Mouse (Mus musculus) left cerebral cortex, postnatal 4 days (tissue): Measurements from ENCODE around the gene Gdpd1. TPM values are rescaled to one million over a fixed set of nuclear protein-coding genes. Genes with fewer than 3 reads are reported as not detected.
"Not testable (repeated sequence)": the region's sequence is repeated elsewhere in the genome, so short reads cannot be mapped to it uniquely, and the experiment has no call there.

Experiments
- DNase-seq: peaks from one replicate; pipeline ENCODE4 v3.0.0-alpha.2; 2022
- intact Hi-C: fragments of 180-260 bp; cut with DNase I; formaldehyde crosslinking; loops from one replicate; pipeline ENCODE4 v1.15.1; 2025
- total RNA-seq, 2 experiments: library from RNA; stranded (reverse); gene quantifications; 2 replicates each; pipeline ENCODE4 v1.2.3; 2021

Gdpd1 gene
- total RNA-seq, 2 experiments from 2014 or later = 79.3 to 79.9 TPM

GRCm38 (mm10) chr11:87028212-87028611 lies 45.6 kb downstream of the Gdpd1 start:
- intact Hi-C loops = no loop called here
- no peak for DNase-seq

- intact Hi-C loops = no loop called here
- no peak for DNase-seq
Observed at GRCm38 (mm10) chr11:87026096-87026875, 47.6 kb downstream of the Gdpd1 start.

GRCm38 (mm10) chr11:87025351-87025750 lies 48.5 kb downstream of the Gdpd1 start:
- DNase-seq = no peak
- intact Hi-C loops = no loop called here

GRCm38 (mm10) chr11:87023240-87023639 lies 50.6 kb downstream of the Gdpd1 start:
- intact Hi-C loops = not testable (repeated sequence)

GRCm38 (mm10) chr11:87022765-87023164 lies 51.1 kb downstream of the Gdpd1 start:
- DNase-seq = no peak
- intact Hi-C loops = no loop called here

More at GRCm38 (mm10) chr11:87023240-87023639, 50.6 kb downstream of the Gdpd1 start:
- not testable (repeated sequence) for DNase-seq

GRCm38 (mm10) chr11:87021551-87021950 lies 52.3 kb downstream of the Gdpd1 start:
- intact Hi-C loops = no loop called here

GRCm38 (mm10) chr11:87020449-87020848 lies 53.4 kb downstream of the Gdpd1 start:
- intact Hi-C loops = no loop called here
- DNase-seq = no peak

More at GRCm38 (mm10) chr11:87021551-87021950, 52.3 kb downstream of the Gdpd1 start:
- no peak for DNase-seq

- no peak for DNase-seq
- intact Hi-C loops = no loop called here
Observed at GRCm38 (mm10) chr11:87019431-87019830, 54.4 kb downstream of the Gdpd1 start.

GRCm38 (mm10) chr11:87018081-87018480 lies 55.8 kb downstream of the Gdpd1 start:
- no peak for DNase-seq
- intact Hi-C loops = no loop called here

- no peak for DNase-seq
- intact Hi-C loops = no loop called here
Observed at GRCm38 (mm10) chr11:87015691-87016090, 58.2 kb downstream of the Gdpd1 start.

- peak; percentile 46 for DNase-seq
- intact Hi-C loops = no loop called here
Observed at GRCm38 (mm10) chr11:87010476-87010875, 63.4 kb downstream of the Gdpd1 start.

GRCm38 (mm10) chr11:87007371-87007770 lies 66.5 kb downstream of the Gdpd1 start:
- intact Hi-C loops = no loop called here

GRCm38 (mm10) chr11:87004960-87005755 lies 68.7 kb downstream of the Gdpd1 start:
- no peak for DNase-seq
- intact Hi-C loops = no loop called here

More at GRCm38 (mm10) chr11:87007371-87007770, 66.5 kb downstream of the Gdpd1 start:
- peak; percentile 14 for DNase-seq

GRCm38 (mm10) chr11:87002078-87002829 lies 71.6 kb downstream of the Gdpd1 start:
- DNase-seq = no peak
- intact Hi-C loops = no loop called here

GRCm38 (mm10) chr11:87001217-87001616 lies 72.6 kb downstream of the Gdpd1 start:
- no peak for DNase-seq
- intact Hi-C loops = no loop called here

GRCm38 (mm10) chr11:86996266-86996665 lies 77.6 kb downstream of the Gdpd1 start:
- intact Hi-C loops = loop anchor here (10.0 kb wide), 2 partner anchors 101 to 191 kb away; partner anchors contain the start of gene Dhx40
- DNase-seq = no peak

GRCm38 (mm10) chr11:86995625-86996221 lies 78.1 kb downstream of the Gdpd1 start:
- intact Hi-C loops = loop anchor here (10.0 kb wide), 2 partner anchors 101 to 191 kb away; partner anchors contain the start of gene Dhx40
- peak; percentile 56 for DNase-seq

- intact Hi-C loops = loop anchor here (10.0 kb wide), 2 partner anchors 100 to 190 kb away; partner anchors contain the start of gene Dhx40
- no peak for DNase-seq
Observed at GRCm38 (mm10) chr11:86994791-86995624, 78.9 kb downstream of the Gdpd1 start.

GRCm38 (mm10) chr11:86994330-86994729 lies 79.5 kb downstream of the Gdpd1 start:
- intact Hi-C loops = loop anchor here (10.0 kb wide), 2 partner anchors 100 to 190 kb away; partner anchors contain the start of gene Dhx40
- no peak for DNase-seq
